Mouse (Mus musculus): ENCODE results near the gene Fam71e2.
A peak's percentile ranks its signal among the peaks of the same experiment; 100 is the strongest.

The Fam71e2 gene

GRCm38 (mm10) chr7:4777851-4778637, 6.9 kb upstream of the Fam71e2 start:
- DNase-seq (ENCODE audit: low read depth, low spot score): no peak

- DNase-seq (ENCODE audit: low read depth, low spot score): peak; percentile 66
Observed at GRCm38 (mm10) chr7:4776861-4777830, 6.0 kb upstream of the Fam71e2 start.

GRCm38 (mm10) chr7:4776131-4776530, 5.0 kb upstream of the Fam71e2 start:
- DNase-seq (ENCODE audit: low read depth, low spot score): no peak

- no peak for DNase-seq (ENCODE audit: low read depth, low spot score)
Observed at GRCm38 (mm10) chr7:4764946-4765710, 6.0 kb downstream of the Fam71e2 start.

GRCm38 (mm10) chr7:4759670-4760069, 11.4 kb downstream of the Fam71e2 start:
- DNase-seq (ENCODE audit: low read depth, low spot score): no peak

GRCm38 (mm10) chr7:4752821-4753570, 18.1 kb downstream of the Fam71e2 start, which contains the start of gene Cox6b2:
Gene Cox6b2 (minus strand): TSS chr7:4753094.
- DNase-seq (ENCODE audit: low read depth, low spot score): peak; percentile 89

- DNase-seq (ENCODE audit: low read depth, low spot score): peak; percentile 88
Observed at GRCm38 (mm10) chr7:4751971-4752820, 18.9 kb downstream of the Fam71e2 start.

- no peak for DNase-seq (ENCODE audit: low read depth, low spot score)
Observed at GRCm38 (mm10) chr7:4749169-4749568, 21.9 kb downstream of the Fam71e2 start.

- no peak for DNase-seq (ENCODE audit: low read depth, low spot score)
Observed at GRCm38 (mm10) chr7:4748321-4748720, 22.8 kb downstream of the Fam71e2 start.

- no peak for DNase-seq (ENCODE audit: low read depth, low spot score)
Observed at GRCm38 (mm10) chr7:4747156-4747899, 23.8 kb downstream of the Fam71e2 start.

- no peak for DNase-seq (ENCODE audit: low read depth, low spot score)
Observed at GRCm38 (mm10) chr7:4746326-4746980, 24.6 kb downstream of the Fam71e2 start.

GRCm38 (mm10) chr7:4744886-4745285, 26.2 kb downstream of the Fam71e2 start:
- no peak for DNase-seq (ENCODE audit: low read depth, low spot score)

- DNase-seq (ENCODE audit: low read depth, low spot score): no peak
Observed at GRCm38 (mm10) chr7:4743354-4743753, 27.7 kb downstream of the Fam71e2 start.

- DNase-seq (ENCODE audit: low read depth, low spot score): no peak
Observed at GRCm38 (mm10) chr7:4742482-4742819, 28.7 kb downstream of the Fam71e2 start.

GRCm38 (mm10) chr7:4741672-4742481, 29.2 kb downstream of the Fam71e2 start:
- no peak for DNase-seq (ENCODE audit: low read depth, low spot score)

- DNase-seq (ENCODE audit: low read depth, low spot score): peak; percentile 42
Observed at GRCm38 (mm10) chr7:4741151-4741550, 30.0 kb downstream of the Fam71e2 start.

- no peak for DNase-seq (ENCODE audit: low read depth, low spot score)
Observed at GRCm38 (mm10) chr7:4740309-4740727, 30.8 kb downstream of the Fam71e2 start.
